ENCODE assay signal across 8 mouse cellular contexts in genomic region chr3:123267741-123268201, GRCm38 (mm10). TPM values are rescaled to one million over a fixed set of nuclear protein-coding genes. Genes with fewer than 3 reads are reported as not detected.
DNase-seq lines count a peak whose midpoint lies in the region; ATAC-seq and TF ChIP-seq lines count a peak whose summit lies in the region.

No protein-coding gene starts in this region.

- TF ChIP-seq EP300 in MEL (IDR thresholded peaks at IDR 0.05; ENCODE audit: low read depth in 1 of 2, low read length in 2 of 2): no peak

- under 1% methylated on average over 25 of the region's 25 CpGs for WGBS in cerebellum, adult 2 months
- WGBS in neural tube, embryonic 15.5 days: under 1% methylated on average over 25 of the region's 25 CpGs

- peak; percentile 78 for DNase-seq in MEL (ENCODE audit: low read depth, low spot score)
- peak; percentile 57 to 67 for DNase-seq in cerebellum, adult 2 months
- peak; percentile 31 for DNase-seq in forelimb bud, embryonic 11.5 days (ENCODE audit: low read depth, low spot score)
- DNase-seq in heart, postnatal 36 days: peak; percentile 81 to 86
- DNase-seq in layer of hippocampus, adult 18-20 months (ENCODE audit: low spot score in 2 of 2): peak; percentile 42 to 58
- DNase-seq in lung, adult 18-20 months: peak; percentile 73 to 75
- peak; percentile 46 for DNase-seq in thymus, postnatal 25 days

- no peaks in the 10 kb centered on the region for H3K9me3 ChIP-seq in MEL (replicated peaks; ENCODE audit: insufficient read depth, low read length)
- no peaks in the 10 kb centered on the region for H3K9me3 ChIP-seq in neural tube, embryonic 15.5 days (replicated peaks)

- peak overlapping the region; percentile 97 for H3K4me2 ChIP-seq in neural tube, embryonic 15.5 days

- H3K4me3 ChIP-seq in MEL (ENCODE audit: control insufficient read depth in 1 of 2, insufficient read depth in 1 of 2, low read depth in 2 of 2, low read length in 2 of 2): peak overlapping the region; percentile 54 to 82
- H3K4me3 ChIP-seq in cerebellum, adult 2 months (replicated peaks; ENCODE audit: insufficient read depth, low read depth, low read length): peak overlapping the region; percentile 62
- peak overlapping the region; percentile 76 for H3K4me3 ChIP-seq in neural tube, embryonic 15.5 days (replicated peaks)

- H3K79me2 ChIP-seq in MEL (ENCODE audit: control insufficient read depth, insufficient read depth, low read length, poor library complexity): no peaks in the 10 kb centered on the region; the same call in 1 of the 2 replicates

- peak overlapping the region; percentile 70 for H3K9ac ChIP-seq in MEL (ENCODE audit: control insufficient read depth, low read depth, low read length, poor library complexity, severe bottlenecking)
- peak overlapping the region; percentile 62 for H3K9ac ChIP-seq in neural tube, embryonic 15.5 days (replicated peaks)

- H3K27ac ChIP-seq in MEL (ENCODE audit: control insufficient read depth, low read depth, low read length): no peak overlapping the region
- H3K27ac ChIP-seq in cerebellum, adult 2 months (ENCODE audit: insufficient read depth, low read length): no peak overlapping the region
- peak overlapping the region; percentile 63 for H3K27ac ChIP-seq in neural tube, embryonic 15.5 days (replicated peaks)

- no peak for TF ChIP-seq CTCF in MEL (IDR thresholded peaks at IDR 0.05 in 2 of 3, conservative IDR thresholded peaks at IDR 0.05 in 1 of 3; ENCODE audit: control insufficient read depth in 1 of 3, insufficient read depth in 1 of 3, low read depth in 2 of 3, low read length in 3 of 3, poor library complexity in 1 of 3, severe bottlenecking in 1 of 3)
- TF ChIP-seq CTCF in cerebellum, adult 2 months (IDR thresholded peaks at IDR 0.05; ENCODE audit: borderline replicate concordance, insufficient read depth, low read depth, low read length): no peak

- intact Hi-C loops in heart, postnatal 36 days (cut with DNase I): loop anchor here (2.0 kb wide), 2 partner anchors 31 to 55 kb away; partner anchors contain the start of gene Synpo2

- H3K4me1 ChIP-seq in MEL (ENCODE audit: control insufficient read depth in 1 of 2, insufficient read depth in 2 of 2, low read length in 2 of 2): peaks cover 0 to 2% of the 10 kb centered on the region in 2 experiments; a peak in 1 of 4 replicates
- H3K4me1 ChIP-seq in cerebellum, adult 2 months (ENCODE audit: control insufficient read depth, insufficient read depth, low read length): no peaks in the 10 kb centered on the region
- peaks cover 11% of the 10 kb centered on the region for H3K4me1 ChIP-seq in neural tube, embryonic 15.5 days

- no peak for TF ChIP-seq RAD21 in MEL (IDR thresholded peaks at IDR 0.05; ENCODE audit: low read depth, low read length)

- H3K36me3 ChIP-seq in MEL (ENCODE audit: control insufficient read depth in 1 of 2, insufficient read depth in 2 of 2, low read length in 2 of 2): peaks cover 0 to 3% of the 10 kb centered on the region in 2 experiments; a peak in 2 of 4 replicates
- 0 out of 2 replicates have a peak, but pooled peaks cover 3% of the 10 kb centered on the region for H3K36me3 ChIP-seq in neural tube, embryonic 15.5 days

- peak; percentile 65 for ATAC-seq in neural tube, embryonic 15.5 days (ENCODE audit: low FRiP score)

- no peaks in the 10 kb centered on the region for H3K27me3 ChIP-seq in MEL (ENCODE audit: control insufficient read depth in 1 of 2, insufficient read depth in 2 of 2, low read length in 2 of 2)
- no peaks in the 10 kb centered on the region for H3K27me3 ChIP-seq in cerebellum, adult 2 months (ENCODE audit: control insufficient read depth, insufficient read depth, low read length)
- H3K27me3 ChIP-seq in neural tube, embryonic 15.5 days (replicated peaks): 0 out of 2 replicates have a peak, but pooled peaks cover 5% of the 10 kb centered on the region

- TF ChIP-seq POLR2A in MEL (IDR thresholded peaks at IDR 0.05; ENCODE audit: control insufficient read depth in 1 of 2, insufficient read depth in 1 of 2, low read depth in 1 of 2, low read length in 2 of 2, poor library complexity in 1 of 2): 0 out of 4 replicates have a peak, but pooled peaks of 1 of the 2 experiments have one; percentile 4
- TF ChIP-seq POLR2A in cerebellum, adult 2 months (IDR thresholded peaks at IDR 0.05; ENCODE audit: borderline replicate concordance, insufficient read depth, low read length): no peak

TF ChIP-seq in MEL, 35 proteins besides CTCF, POLR2A, EP300 and RAD21:
- TF ChIP-seq USF1 (IDR thresholded peaks at IDR 0.05; ENCODE audit: low read depth, low read length) (no peak), MXI1 (IDR thresholded peaks at IDR 0.05; ENCODE audit: low read depth, low read length) (peak; percentile 27; the same call in 1 of the 2 replicates), MYC (IDR thresholded peaks at IDR 0.05; ENCODE audit: low read depth, low read length) (peak; percentile 28; the same call in 1 of the 2 replicates), POLR2AphosphoS5 (IDR thresholded peaks at IDR 0.05; ENCODE audit: borderline replicate concordance, low read depth, low read length) (no peak), MAFK (IDR thresholded peaks at IDR 0.05; ENCODE audit: borderline replicate concordance, low read depth, low read length) (no peak), TCF12 (IDR thresholded peaks at IDR 0.05; ENCODE audit: low read depth, low read length) (no peak), MEF2A (IDR thresholded peaks at IDR 0.05; ENCODE audit: extremely low read depth, insufficient replicate concordance, low read depth, low read length, poor library complexity, severe bottlenecking) (no peak), RCOR1 (IDR thresholded peaks at IDR 0.05; ENCODE audit: low read depth, low read length) (no peak), E2F4 (IDR thresholded peaks at IDR 0.05; ENCODE audit: borderline replicate concordance, low read depth, low read length) (no peak), SMC3 (IDR thresholded peaks at IDR 0.05; ENCODE audit: low read depth, low read length) (no peak), ZNF384 (IDR thresholded peaks at IDR 0.05; ENCODE audit: low read depth, low read length) (no peak), SIN3A (IDR thresholded peaks at IDR 0.05; ENCODE audit: low read length) (peak; percentile 28)
TF ChIP-seq in MEL: peak in this region for 3.

RNA-seq across cellular contexts. Expression of gene Sec24d, which starts 0.5 kb away (rescaled TPM):
- total RNA-seq in MEL (2012; rRNA removed): 10.3 and 12.2 TPM in 2 replicates
- polyA plus RNA-seq in MEL (2012; ENCODE audit: insufficient read depth in 1 of 2, insufficient read length in 2 of 2, low read depth in 1 of 2, low replicate concordance in 2 of 2, missing spikeins in 1 of 2): 10 to 100 TPM in 1 of 2 experiments, not detected in 1; 23.9 TPM
- 6.4 and 6.8 TPM in 2 replicates for polyA plus RNA-seq in cerebellum, adult 2 months (2012; rRNA removed)
- total RNA-seq in heart, postnatal 36 days (2021): 10 to 100 TPM; 31.5 to 40.4 TPM
- 10 to 100 TPM; 22.0 to 24.2 TPM for total RNA-seq in layer of hippocampus, adult 18-20 months (2021)
- polyA plus RNA-seq in neural tube, embryonic 15.5 days (2015; fragmentation: Nextera tagmentation; extraction: Ambion mirVana): 18.3 and 27.0 TPM in 2 replicates

RNA-seq across cellular contexts. Expression of gene Synpo2, which starts 31.8 kb away (rescaled TPM):
- total RNA-seq in MEL (2012; rRNA removed): 0.04 TPM in 1 of 2 replicates, not detected in the other
- not detected for polyA plus RNA-seq in MEL (2012; ENCODE audit: insufficient read depth in 1 of 2, insufficient read length in 2 of 2, low read depth in 1 of 2, low replicate concordance in 2 of 2, missing spikeins in 1 of 2)
- polyA plus RNA-seq in cerebellum, adult 2 months (2012; rRNA removed): 2.4 and 2.9 TPM in 2 replicates
- 10 to 100 TPM; 78.2 to 80.5 TPM for total RNA-seq in heart, postnatal 36 days (2021)
- total RNA-seq in layer of hippocampus, adult 18-20 months (2021): 1 to 10 TPM; 4.4 TPM
- polyA plus RNA-seq in neural tube, embryonic 15.5 days (2015; fragmentation: Nextera tagmentation; extraction: Ambion mirVana): 1.8 and 6.8 TPM in 2 replicates

Comparison
In these comparisons a context has a peak if more than half of its experiments do, and no peak if none do; other contexts are left out.
1. DNase-seq: peak in every context shown above with its lines; median percentile 84 in heart, postnatal 36 days; 78 in MEL; 74 in lung, adult 18-20 months; 62 in cerebellum, adult 2 months; 50 in layer of hippocampus, adult 18-20 months; 46 in thymus, postnatal 25 days; 31 in forelimb bud, embryonic 11.5 days.
2. RNA of gene Synpo2, which starts 31.8 kb away (total RNA-seq): 78.2 to 80.5 TPM in heart, postnatal 36 days; 4.4 TPM in layer of hippocampus, adult 18-20 months and 0.04 TPM in MEL; every median in the first group is over 10 times any median in the second.
3. Peak in every context shown above with its lines, with median percentiles within 50 percentile points of each other: H3K4me3 ChIP-seq.